Mouse (Mus musculus): ENCODE measurements at regions not wholly inside any gene's neighbourhood (a gene's known extent, or its start where the extent isn't known, plus 50 kb on each side); places are given as distances from the start of the nearest gene placed in this dataset.

GRCm38 (mm10) chr5:126703516-126704282, 537.9 kb upstream of the Tmem132c start:
- no peak for TF ChIP-seq CTCF (conservative IDR thresholded peaks at IDR 0.05 in 1 of 2, IDR thresholded peaks at IDR 0.05 in 1 of 2; ENCODE audit: low read depth in 2 of 2, low read length in 2 of 2)
- TF ChIP-seq IRF4 (IDR thresholded peaks at IDR 0.05; ENCODE audit: low read depth, low read length) = no peak
- TF ChIP-seq MAZ (IDR thresholded peaks at IDR 0.05; ENCODE audit: low read depth, low read length) = no peak
- no peak for TF ChIP-seq KAT2A (IDR thresholded peaks at IDR 0.05; ENCODE audit: insufficient replicate concordance, low read length)
- no peak for TF ChIP-seq GABPA (IDR thresholded peaks at IDR 0.05; ENCODE audit: insufficient replicate concordance, low read depth, low read length)
- no peak for TF ChIP-seq USF2 (conservative IDR thresholded peaks at IDR 0.05; ENCODE audit: low read depth, low read length)
- TF ChIP-seq SIN3A (IDR thresholded peaks at IDR 0.05; ENCODE audit: low read length) = no peak
- no peak for TF ChIP-seq MAX (IDR thresholded peaks at IDR 0.05; ENCODE audit: low read length)
- TF ChIP-seq TBP (conservative IDR thresholded peaks at IDR 0.05; ENCODE audit: low read depth, low read length) = no peak
- no peak for TF ChIP-seq ETS1 (conservative IDR thresholded peaks at IDR 0.05; ENCODE audit: low read depth, low read length)
- TF ChIP-seq MYC (IDR thresholded peaks at IDR 0.05; ENCODE audit: low read depth, low read length) = no peak
- no peak for TF ChIP-seq ZKSCAN1 (IDR thresholded peaks at IDR 0.05; ENCODE audit: borderline replicate concordance, low read depth, low read length)
- TF ChIP-seq ZC3H11A (IDR thresholded peaks at IDR 0.05; ENCODE audit: low read depth, low read length) = no peak
- no peak for TF ChIP-seq TCF12 (IDR thresholded peaks at IDR 0.05; ENCODE audit: low read depth, low read length)
- TF ChIP-seq PAX5 (IDR thresholded peaks at IDR 0.05; ENCODE audit: low read length) = no peak
- TF ChIP-seq CHD1 (IDR thresholded peaks at IDR 0.05; ENCODE audit: low read depth, low read length) = no peak
- no peak for TF ChIP-seq E2F4 (IDR thresholded peaks at IDR 0.05; ENCODE audit: insufficient replicate concordance, low read depth, low read length)
- TF ChIP-seq JUND (conservative IDR thresholded peaks at IDR 0.05; ENCODE audit: low read depth, low read length) = no peak
- no peak for TF ChIP-seq EP300 (IDR thresholded peaks at IDR 0.05; ENCODE audit: low read length)
- TF ChIP-seq SMC3 (IDR thresholded peaks at IDR 0.05; ENCODE audit: low read depth, low read length) = no peak
- Histone ChIP-seq H3K4me1 (ENCODE audit: control insufficient read depth in 1 of 2, insufficient read depth in 2 of 2) (no peaks in the 10 kb centered on the region), H3K27me3 (replicated peaks) (no peaks in the 10 kb centered on the region), H3K9me3 (replicated peaks; ENCODE audit: low read length) (peaks cover 76% of the 10 kb centered on the region), H3K36me3 (replicated peaks in 1 of 2; ENCODE audit: control insufficient read depth in 1 of 2, insufficient read depth in 1 of 2, low read length in 1 of 2) (no peaks in the 10 kb centered on the region), H3K9ac (ENCODE audit: insufficient read depth, low read depth) (no peak overlapping the region), H3K27ac (ENCODE audit: insufficient read depth, low read depth) (no peak overlapping the region), H3K4me2 (ENCODE audit: insufficient read depth, low read depth, poor library complexity, severe bottlenecking) (no peak overlapping the region), H3K79me2 (replicated peaks; ENCODE audit: control insufficient read depth, extremely low read depth, insufficient read depth, poor library complexity, severe bottlenecking) (no peaks in the 10 kb centered on the region), H3K4me3 (replicated peaks in 1 of 3; ENCODE audit: low read depth in 2 of 3, low read length in 2 of 3, poor library complexity in 1 of 3) (no peak overlapping the region)
- DNase-seq (ENCODE audit: extremely low read depth) = no peak
- dilution Hi-C loops (cut with MboI; ENCODE audit: extremely low pct_ligation_motif_present, extremely low pct_unique_long_range_greater_than_20kb, low sequenced_read_pairs) = no loop called here
- in situ Hi-C loops (cut with MboI; ENCODE audit: low pct_ligation_motif_present, low pct_unique_long_range_greater_than_20kb, low sequenced_read_pairs) = no loop called here

GRCm38 (mm10) chr5:126705871-126706270, 535.7 kb upstream of the Tmem132c start:
- in situ Hi-C loops (cut with MboI; ENCODE audit: low pct_ligation_motif_present, low pct_unique_long_range_greater_than_20kb, low sequenced_read_pairs) = no loop called here

More at GRCm38 (mm10) chr5:126705871-126706270, 535.7 kb upstream of the Tmem132c start:
- Histone ChIP-seq H3K9me3 (replicated peaks; ENCODE audit: low read length) (peaks cover 74% of the 10 kb centered on the region), H3K27me3 (replicated peaks) (no peaks in the 10 kb centered on the region), H3K27ac (ENCODE audit: insufficient read depth, low read depth) (no peak overlapping the region), H3K9ac (ENCODE audit: insufficient read depth, low read depth) (no peak overlapping the region), H3K4me1 (ENCODE audit: control insufficient read depth in 1 of 2, insufficient read depth in 2 of 2) (no peaks in the 10 kb centered on the region), H3K4me2 (ENCODE audit: insufficient read depth, low read depth, poor library complexity, severe bottlenecking) (no peak overlapping the region), H3K79me2 (replicated peaks; ENCODE audit: control insufficient read depth, extremely low read depth, insufficient read depth, poor library complexity, severe bottlenecking) (no peaks in the 10 kb centered on the region), H3K36me3 (replicated peaks in 1 of 2; ENCODE audit: control insufficient read depth in 1 of 2, insufficient read depth in 1 of 2, low read length in 1 of 2) (no peaks in the 10 kb centered on the region), H3K4me3 (replicated peaks in 1 of 3; ENCODE audit: low read depth in 2 of 3, low read length in 2 of 3, poor library complexity in 1 of 3) (no peak overlapping the region)
- no peak for TF ChIP-seq ZNF384 (IDR thresholded peaks at IDR 0.05; ENCODE audit: low read depth, low read length)
- TF ChIP-seq CHD2 (IDR thresholded peaks at IDR 0.05; ENCODE audit: low read length) = no peak
- no peak for TF ChIP-seq MAZ (IDR thresholded peaks at IDR 0.05; ENCODE audit: low read depth, low read length)
- TF ChIP-seq POLR2AphosphoS2 (IDR thresholded peaks at IDR 0.05; ENCODE audit: low read depth, low read length) = no peak
- no peak for TF ChIP-seq HCFC1 (IDR thresholded peaks at IDR 0.05; ENCODE audit: low read depth, low read length)
- no peak for TF ChIP-seq RCOR1 (conservative IDR thresholded peaks at IDR 0.05; ENCODE audit: low read depth, low read length)
- TF ChIP-seq UBTF (IDR thresholded peaks at IDR 0.05; ENCODE audit: low read depth, low read length) = no peak
- no peak for TF ChIP-seq BHLHE40 (IDR thresholded peaks at IDR 0.05; ENCODE audit: low read depth, low read length)
- no peak for TF ChIP-seq CHD1 (IDR thresholded peaks at IDR 0.05; ENCODE audit: low read depth, low read length)
- no peak for TF ChIP-seq ETS1 (conservative IDR thresholded peaks at IDR 0.05; ENCODE audit: low read depth, low read length)
- no peak for TF ChIP-seq RAD21 (IDR thresholded peaks at IDR 0.05; ENCODE audit: low read depth, low read length)
- TF ChIP-seq GABPA (IDR thresholded peaks at IDR 0.05; ENCODE audit: insufficient replicate concordance, low read depth, low read length) = no peak
- TF ChIP-seq ELF1 (IDR thresholded peaks at IDR 0.05; ENCODE audit: low read depth, low read length) = no peak
- no peak for TF ChIP-seq MYC (IDR thresholded peaks at IDR 0.05; ENCODE audit: low read depth, low read length)
- TF ChIP-seq MAX (IDR thresholded peaks at IDR 0.05; ENCODE audit: low read length) = no peak
- no peak for TF ChIP-seq EP300 (IDR thresholded peaks at IDR 0.05; ENCODE audit: low read length)
- TF ChIP-seq USF2 (conservative IDR thresholded peaks at IDR 0.05; ENCODE audit: low read depth, low read length) = no peak
- TF ChIP-seq TBP (conservative IDR thresholded peaks at IDR 0.05; ENCODE audit: low read depth, low read length) = no peak
- dilution Hi-C loops (cut with MboI; ENCODE audit: extremely low pct_ligation_motif_present, extremely low pct_unique_long_range_greater_than_20kb, low sequenced_read_pairs) = no loop called here
- DNase-seq (ENCODE audit: extremely low read depth) = no peak

All from CH12.LX (cell line).